Mouse (Mus musculus): ENCODE measurements at regions not wholly inside any gene's neighbourhood (a gene's known extent, or its start where the extent isn't known, plus 50 kb on each side); places are given as distances from the start of the nearest gene placed in this dataset.

GRCm38 (mm10) chr3:9888051-9888450 is 199.9 kb upstream of the Gm9833 start:
- H3K27ac ChIP-seq (ENCODE audit: low read depth): no peak overlapping the region
- no peaks in the 10 kb centered on the region for H3K9me3 ChIP-seq (replicated peaks; ENCODE audit: control insufficient read depth, low read length)
- no peak for DNase-seq (ENCODE audit: low spot score)
- H3K36me3 ChIP-seq (replicated peaks; ENCODE audit: control insufficient read depth, insufficient read depth, low read length): no peaks in the 10 kb centered on the region
- no peak overlapping the region for H3K9ac ChIP-seq (replicated peaks; ENCODE audit: low read depth, low read length)
- 0 out of 2 replicates have a peak, but pooled peaks cover 6% of the 10 kb centered on the region for H3K4me1 ChIP-seq (ENCODE audit: control insufficient read depth, insufficient read depth)
- no peaks in the 10 kb centered on the region for H3K27me3 ChIP-seq (ENCODE audit: control insufficient read depth, insufficient read depth, low read length)
- H3K4me3 ChIP-seq (ENCODE audit: low read depth, low read length): no peak overlapping the region
- TF ChIP-seq CTCF (IDR thresholded peaks at IDR 0.05; ENCODE audit: low read depth): no peak
- TF ChIP-seq EP300 (IDR thresholded peaks at IDR 0.05; ENCODE audit: low read depth): no peak
- H3K4me2 ChIP-seq (ENCODE audit: low read depth, low read length): no peak overlapping the region
- 83% methylated on average over 5 of the region's 5 CpGs for WGBS
- no peak for ATAC-seq (ENCODE audit: insufficient read depth, low read depth)

- H3K4me2 ChIP-seq (ENCODE audit: low read depth, low read length): no peak overlapping the region
- H3K27me3 ChIP-seq (ENCODE audit: control insufficient read depth, insufficient read depth, low read length): no peaks in the 10 kb centered on the region
- no peak for ATAC-seq (ENCODE audit: insufficient read depth, low read depth)
- TF ChIP-seq CTCF (IDR thresholded peaks at IDR 0.05; ENCODE audit: low read depth): no peak
- TF ChIP-seq EP300 (IDR thresholded peaks at IDR 0.05; ENCODE audit: low read depth): no peak
- H3K9me3 ChIP-seq (replicated peaks; ENCODE audit: control insufficient read depth, low read length): no peaks in the 10 kb centered on the region
- no peak overlapping the region for H3K4me3 ChIP-seq (ENCODE audit: low read depth, low read length)
- WGBS: 74% methylated on average over 4 of the region's 4 CpGs
- H3K9ac ChIP-seq (replicated peaks; ENCODE audit: low read depth, low read length): no peak overlapping the region
- no peaks in the 10 kb centered on the region for H3K36me3 ChIP-seq (replicated peaks; ENCODE audit: control insufficient read depth, insufficient read depth, low read length)
- no peak overlapping the region for H3K27ac ChIP-seq (ENCODE audit: low read depth)
- no peaks in the 10 kb centered on the region for H3K4me1 ChIP-seq (ENCODE audit: control insufficient read depth, insufficient read depth)
- no peak for DNase-seq (ENCODE audit: low spot score)
These were observed 194.9 kb upstream of the Gm9833 start for GRCm38 (mm10) chr3:9892884-9893494.

- H3K4me1 ChIP-seq (ENCODE audit: control insufficient read depth, insufficient read depth): no peaks in the 10 kb centered on the region
- DNase-seq (ENCODE audit: low spot score) (no peak), ATAC-seq (ENCODE audit: insufficient read depth, low read depth) (no peak)
- WGBS: 79% methylated on average over 11 of the region's 11 CpGs
- no peak overlapping the region for H3K4me3 ChIP-seq (ENCODE audit: low read depth, low read length)
- no peaks in the 10 kb centered on the region for H3K27me3 ChIP-seq (ENCODE audit: control insufficient read depth, insufficient read depth, low read length)
- no peaks in the 10 kb centered on the region for H3K9me3 ChIP-seq (replicated peaks; ENCODE audit: control insufficient read depth, low read length)
- no peak overlapping the region for H3K27ac ChIP-seq (ENCODE audit: low read depth)
- H3K36me3 ChIP-seq (replicated peaks; ENCODE audit: control insufficient read depth, insufficient read depth, low read length): no peaks in the 10 kb centered on the region
- no peak overlapping the region for H3K4me2 ChIP-seq (ENCODE audit: low read depth, low read length)
- TF ChIP-seq EP300 (IDR thresholded peaks at IDR 0.05; ENCODE audit: low read depth) (no peak), CTCF (IDR thresholded peaks at IDR 0.05; ENCODE audit: low read depth) (no peak)
- no peak overlapping the region for H3K9ac ChIP-seq (replicated peaks; ENCODE audit: low read depth, low read length)
These were observed 192.3 kb upstream of the Gm9833 start for GRCm38 (mm10) chr3:9895396-9896135.

GRCm38 (mm10) chr3:9896303-9896702 is 191.6 kb upstream of the Gm9833 start:
- Histone ChIP-seq H3K27me3 (ENCODE audit: control insufficient read depth, insufficient read depth, low read length) (no peaks in the 10 kb centered on the region), H3K4me3 (ENCODE audit: low read depth, low read length) (no peak overlapping the region), H3K9ac (replicated peaks; ENCODE audit: low read depth, low read length) (no peak overlapping the region), H3K4me2 (ENCODE audit: low read depth, low read length) (no peak overlapping the region), H3K27ac (ENCODE audit: low read depth) (no peak overlapping the region), H3K4me1 (ENCODE audit: control insufficient read depth, insufficient read depth) (no peaks in the 10 kb centered on the region), H3K36me3 (replicated peaks; ENCODE audit: control insufficient read depth, insufficient read depth, low read length) (no peaks in the 10 kb centered on the region), H3K9me3 (replicated peaks; ENCODE audit: control insufficient read depth, low read length) (no peaks in the 10 kb centered on the region)
- no peak for ATAC-seq (ENCODE audit: insufficient read depth, low read depth)
- TF ChIP-seq CTCF (IDR thresholded peaks at IDR 0.05; ENCODE audit: low read depth): no peak
- no peak for TF ChIP-seq EP300 (IDR thresholded peaks at IDR 0.05; ENCODE audit: low read depth)
- no peak for DNase-seq (ENCODE audit: low spot score)
- WGBS: 79% methylated on average over 5 of the region's 5 CpGs

- Histone ChIP-seq H3K27ac (ENCODE audit: low read depth) (no peak overlapping the region), H3K9ac (replicated peaks; ENCODE audit: low read depth, low read length) (no peak overlapping the region), H3K4me2 (ENCODE audit: low read depth, low read length) (no peak overlapping the region), H3K4me3 (ENCODE audit: low read depth, low read length) (no peak overlapping the region), H3K4me1 (ENCODE audit: control insufficient read depth, insufficient read depth) (no peaks in the 10 kb centered on the region), H3K36me3 (replicated peaks; ENCODE audit: control insufficient read depth, insufficient read depth, low read length) (no peaks in the 10 kb centered on the region), H3K27me3 (ENCODE audit: control insufficient read depth, insufficient read depth, low read length) (no peaks in the 10 kb centered on the region), H3K9me3 (replicated peaks; ENCODE audit: control insufficient read depth, low read length) (no peaks in the 10 kb centered on the region)
- no peak for DNase-seq (ENCODE audit: low spot score)
- WGBS: 68% methylated on average over 5 of the region's 5 CpGs
- ATAC-seq (ENCODE audit: insufficient read depth, low read depth): no peak
- no peak for TF ChIP-seq CTCF (IDR thresholded peaks at IDR 0.05; ENCODE audit: low read depth)
- TF ChIP-seq EP300 (IDR thresholded peaks at IDR 0.05; ENCODE audit: low read depth): no peak
These were observed 186.2 kb upstream of the Gm9833 start for GRCm38 (mm10) chr3:9901663-9902062.
